Mouse (Mus musculus): ENCODE data around the gene Tmigd3. TPM values are rescaled to one million over a fixed set of nuclear protein-coding genes. Genes with fewer than 3 reads are reported as not detected.

The Tmigd3 gene
- polyA plus RNA-seq, 1 experiment from 2014 or later = 0.17 TPM

DNA sequence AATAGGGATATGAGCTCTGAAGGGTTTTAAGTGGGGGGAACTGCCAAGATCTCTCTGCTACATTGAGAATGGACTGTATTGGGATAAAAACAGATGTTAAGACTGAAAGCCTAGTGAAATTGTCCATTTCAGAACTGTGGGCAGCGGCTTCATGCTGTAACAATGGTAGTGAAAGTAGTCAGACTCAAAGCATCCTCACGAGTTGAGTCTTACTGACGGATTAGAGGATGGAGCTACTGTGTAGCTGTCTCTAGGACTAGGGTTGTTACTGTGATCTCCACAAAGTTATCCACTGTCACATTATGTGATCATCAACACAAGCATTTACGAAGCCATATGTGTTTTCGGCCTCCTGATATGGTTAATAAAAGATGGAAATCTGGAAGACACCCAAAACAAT is 87.5 kb downstream of the Tmigd3 start:
- TF ChIP-seq EP300 (optimal IDR thresholded peaks at IDR 0.05) (no peak), CTCF (IDR thresholded peaks at IDR 0.05; ENCODE audit: low read depth) (no peak)
- no peak for DNase-seq (ENCODE audit: low spot score)
- Histone ChIP-seq H3K9me3 (ENCODE audit: control insufficient read depth, low read length) (no peaks in the 10 kb centered on the region), H3K4me3 (ENCODE audit: low read depth, low read length) (peak overlapping the region; percentile 93), H3K27ac (replicated peaks) (peak overlapping the region; percentile 95; the same call in 1 of the 2 replicates), H3K36me3 (ENCODE audit: control insufficient read depth, insufficient read depth, low read length) (no peaks in the 10 kb centered on the region), H3K27me3 (ENCODE audit: control insufficient read depth, insufficient read depth, low read length) (no peaks in the 10 kb centered on the region), H3K4me1 (replicated peaks; ENCODE audit: control insufficient read depth, insufficient read depth) (peaks cover 7% of the 10 kb centered on the region; the same call in 1 of the 2 replicates), H3K4me2 (replicated peaks; ENCODE audit: low read depth) (peak overlapping the region; percentile 77), H3K9ac (ENCODE audit: low read length) (peak overlapping the region; percentile 97)
- ATAC-seq (ENCODE audit: low FRiP score, low TSS enrichment) = no peak
- 35% methylated on average over 5 of the region's 5 CpGs for WGBS

DNA sequence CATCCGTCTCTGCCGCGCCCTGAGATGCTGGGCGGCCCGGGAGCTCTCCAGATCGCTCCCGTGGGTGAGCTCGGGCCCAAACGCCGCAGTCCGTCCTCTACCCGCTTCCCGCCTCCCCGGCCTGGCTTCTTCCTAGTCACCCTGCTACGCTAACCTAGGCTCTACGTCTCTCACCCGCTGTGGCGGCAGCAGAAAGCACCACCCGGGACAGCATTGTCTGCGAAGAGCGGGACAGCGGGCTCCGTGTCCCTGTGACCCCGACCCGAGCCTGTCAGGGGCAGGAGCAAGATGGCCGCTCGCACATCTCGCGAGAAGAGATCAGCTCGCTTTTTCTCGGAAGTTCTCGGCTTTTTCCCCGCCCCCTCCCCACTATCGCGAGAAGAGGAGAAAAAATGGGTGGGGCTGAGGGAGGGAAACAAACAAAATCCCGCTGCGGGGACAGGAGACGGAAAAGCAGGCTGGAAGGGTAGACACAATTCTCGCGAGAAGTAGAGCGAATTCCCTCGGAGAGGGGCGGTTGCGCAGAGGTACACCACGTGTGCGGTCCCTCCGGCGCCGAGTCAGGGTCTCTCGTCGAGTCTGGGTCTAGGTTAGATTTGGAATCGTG is 88.4 kb downstream of the Tmigd3 start, which contains the start of gene Wdr77:
Wdr77 (plus strand) TSS at position 396 of the 607 bp plus-strand sequence.
- H3K27ac ChIP-seq (replicated peaks) = peak within 1 kb of the TSS; percentile 95
- peaks cover 3% of the 10 kb centered on the region; the same call in 1 of the 2 replicates for H3K36me3 ChIP-seq (ENCODE audit: control insufficient read depth, insufficient read depth, low read length)
- under 1% methylated on average over 49 of the region's 52 CpGs for WGBS
- TF ChIP-seq CTCF (IDR thresholded peaks at IDR 0.05; ENCODE audit: low read depth) (no peak), EP300 (optimal IDR thresholded peaks at IDR 0.05) (peak; percentile 100)
- H3K9ac ChIP-seq (ENCODE audit: low read length) = peak within 1 kb of the TSS; percentile 97
- H3K27me3 ChIP-seq (ENCODE audit: control insufficient read depth, insufficient read depth, low read length) = no peaks in the 10 kb centered on the region
- peaks cover 7% of the 10 kb centered on the region; the same call in 1 of the 2 replicates for H3K4me1 ChIP-seq (replicated peaks; ENCODE audit: control insufficient read depth, insufficient read depth)
- ATAC-seq (ENCODE audit: low FRiP score, low TSS enrichment) (peak; percentile 98), DNase-seq (ENCODE audit: low spot score) (peak; percentile 99)
- H3K4me2 ChIP-seq (replicated peaks; ENCODE audit: low read depth) = peak within 1 kb of the TSS; percentile 87
- H3K9me3 ChIP-seq (ENCODE audit: control insufficient read depth, low read length) = no peaks in the 10 kb centered on the region
- peak within 1 kb of the TSS; percentile 93 for H3K4me3 ChIP-seq (ENCODE audit: low read depth, low read length)

DNA sequence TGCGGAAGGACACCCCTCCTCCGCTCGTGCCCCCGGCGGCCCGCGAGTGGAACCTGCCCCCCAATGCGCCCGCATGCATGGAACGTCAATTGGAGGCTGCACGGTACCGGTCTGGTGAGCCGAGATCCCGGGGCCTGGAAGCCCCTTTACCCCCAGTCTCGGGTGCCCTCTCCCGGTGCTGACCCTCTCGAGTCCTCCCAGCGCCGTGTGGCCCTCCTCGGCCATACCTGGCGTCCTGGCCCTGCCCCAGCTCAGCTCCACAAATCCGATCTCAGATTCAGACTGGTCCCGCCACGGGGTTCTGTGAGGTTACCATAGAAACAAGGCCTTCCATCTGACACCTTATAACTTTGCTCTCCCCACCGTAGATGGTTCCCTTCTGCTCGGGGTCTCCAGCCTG is 88.9 kb downstream of the Tmigd3 start:
- no peak for TF ChIP-seq EP300 (optimal IDR thresholded peaks at IDR 0.05)
- 0 out of 2 replicates have a peak, but pooled peaks have one; percentile 3 for TF ChIP-seq CTCF (IDR thresholded peaks at IDR 0.05; ENCODE audit: low read depth)
- no peak for DNase-seq (ENCODE audit: low spot score)
- Histone ChIP-seq H3K9me3 (ENCODE audit: control insufficient read depth, low read length) (no peaks in the 10 kb centered on the region), H3K9ac (ENCODE audit: low read length) (peak overlapping the region; percentile 95), H3K27me3 (ENCODE audit: control insufficient read depth, insufficient read depth, low read length) (no peaks in the 10 kb centered on the region), H3K4me1 (replicated peaks; ENCODE audit: control insufficient read depth, insufficient read depth) (peaks cover 7% of the 10 kb centered on the region; the same call in 1 of the 2 replicates), H3K27ac (replicated peaks) (peak overlapping the region; percentile 80), H3K4me3 (ENCODE audit: low read depth, low read length) (peak overlapping the region; percentile 93), H3K36me3 (ENCODE audit: control insufficient read depth, insufficient read depth, low read length) (peaks cover 7% of the 10 kb centered on the region), H3K4me2 (replicated peaks; ENCODE audit: low read depth) (peak overlapping the region; percentile 87)
- ATAC-seq (ENCODE audit: low FRiP score, low TSS enrichment) = peak; percentile 68; the same call in 1 of the 2 replicates
- under 1% methylated on average over 26 of the region's 26 CpGs for WGBS

DNA sequence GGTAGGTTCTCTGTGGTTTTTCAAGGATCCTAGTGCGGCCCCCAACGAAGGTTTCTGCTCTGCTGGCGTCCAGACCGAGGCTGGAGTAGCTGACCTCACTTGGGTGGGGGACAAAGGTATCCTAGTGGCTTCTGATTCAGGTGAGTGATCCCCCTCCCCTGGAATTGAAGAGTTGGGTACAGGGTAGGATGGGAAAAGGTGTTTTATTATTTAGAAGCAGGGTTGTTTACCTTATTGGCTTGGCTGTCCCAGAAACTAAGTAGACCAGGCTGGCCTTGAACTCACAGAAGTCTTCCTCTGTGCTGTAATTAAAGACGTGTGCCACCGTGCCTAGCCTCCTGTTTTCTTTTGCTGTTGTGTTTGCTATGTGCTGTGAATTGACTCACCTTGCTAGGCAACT is 89.3 kb downstream of the Tmigd3 start, which contains the start of gene Atp5f1:
Atp5f1 (minus strand) TSS at position 101 of the 400 bp plus-strand sequence.
- Histone ChIP-seq H3K9me3 (ENCODE audit: control insufficient read depth, low read length) (no peaks in the 10 kb centered on the region), H3K4me3 (ENCODE audit: low read depth, low read length) (peak within 1 kb of the TSS; percentile 93), H3K36me3 (ENCODE audit: control insufficient read depth, insufficient read depth, low read length) (peaks cover 9% of the 10 kb centered on the region), H3K9ac (ENCODE audit: low read length) (peak within 1 kb of the TSS; percentile 97), H3K4me1 (replicated peaks; ENCODE audit: control insufficient read depth, insufficient read depth) (peaks cover 7% of the 10 kb centered on the region; the same call in 1 of the 2 replicates), H3K27me3 (ENCODE audit: control insufficient read depth, insufficient read depth, low read length) (no peaks in the 10 kb centered on the region), H3K27ac (replicated peaks) (peak within 1 kb of the TSS; percentile 95), H3K4me2 (replicated peaks; ENCODE audit: low read depth) (peak within 1 kb of the TSS; percentile 87)
- WGBS = 6% methylated on average over 6 of the region's 6 CpGs
- no peak for DNase-seq (ENCODE audit: low spot score)
- no peak for ATAC-seq (ENCODE audit: low FRiP score, low TSS enrichment)
- TF ChIP-seq CTCF (IDR thresholded peaks at IDR 0.05; ENCODE audit: low read depth) (no peak), EP300 (optimal IDR thresholded peaks at IDR 0.05) (no peak)

DNA sequence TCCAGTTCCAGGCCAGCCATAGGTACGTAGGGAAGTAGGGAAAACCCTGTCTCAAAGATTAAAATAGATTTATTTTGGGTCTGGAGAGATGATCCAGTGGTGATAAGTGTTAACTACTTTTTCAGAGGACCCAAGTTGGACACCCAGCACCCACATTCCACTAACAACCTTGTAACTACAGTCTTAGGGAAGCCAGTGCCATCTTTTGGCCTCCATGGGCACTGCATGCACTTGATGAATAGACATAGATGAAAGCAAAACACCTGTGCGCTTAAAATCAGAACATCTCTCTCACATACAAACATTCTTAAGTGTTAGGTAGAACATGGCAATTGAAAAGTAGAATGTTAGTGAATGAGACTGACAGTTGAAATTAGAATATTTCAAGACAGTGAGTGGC is 90.0 kb downstream of the Tmigd3 start:
- no peak overlapping the region for H3K4me3 ChIP-seq (ENCODE audit: low read depth, low read length)
- whole genome bisulfite sequencing = 96% methylated on average over 2 of the region's 2 CpGs
- no peak overlapping the region for H3K9ac ChIP-seq (ENCODE audit: low read length)
- no peak overlapping the region for H3K27ac ChIP-seq (replicated peaks)
- H3K36me3 ChIP-seq (ENCODE audit: control insufficient read depth, insufficient read depth, low read length) = peaks cover 9% of the 10 kb centered on the region
- H3K4me1 ChIP-seq (replicated peaks; ENCODE audit: control insufficient read depth, insufficient read depth) = peaks cover 7% of the 10 kb centered on the region; the same call in 1 of the 2 replicates
- TF ChIP-seq EP300 (optimal IDR thresholded peaks at IDR 0.05) (no peak), CTCF (IDR thresholded peaks at IDR 0.05; ENCODE audit: low read depth) (peak; percentile 59)
- no peaks in the 10 kb centered on the region for H3K9me3 ChIP-seq (ENCODE audit: control insufficient read depth, low read length)
- DNase-seq (ENCODE audit: low spot score) = no peak
- no peak for ATAC-seq (ENCODE audit: low FRiP score, low TSS enrichment)
- no peak overlapping the region for H3K4me2 ChIP-seq (replicated peaks; ENCODE audit: low read depth)
- H3K27me3 ChIP-seq (ENCODE audit: control insufficient read depth, insufficient read depth, low read length) = no peaks in the 10 kb centered on the region
